Mouse (Mus musculus) embryonic facial prominence, embryonic 14.5 days (tissue): ENCODE measurements at regions not wholly inside any gene's neighbourhood (a gene's known extent, or its start where the extent isn't known, plus 50 kb on each side); places are given as distances from the start of the nearest gene placed in this dataset.

Experiments
- ATAC-seq: fragments of 200-750 bp; cut with Nextera tagmentation; 2 replicates; pipeline ENCODE4 v1.8.0; 2017; ENCODE audit warnings: low read depth, moderate number of reproducible peaks, moderate TSS enrichment
- DNase-seq: peaks from one replicate; pipeline ENCODE4 v3.0.0-alpha.2; 2015; ENCODE audit warnings: low spot score
- H3K27ac ChIP-seq: fragments of 300-500 bp; sonication (generic); replicated peaks from 2 replicates; pipeline ENCODE4 v1.5.1; 2014; ENCODE audit warnings: low read depth, mild to moderate bottlenecking, low read length, moderate library complexity
- H3K27me3 ChIP-seq: fragments of 300-500 bp; sonication (generic); replicated peaks from 2 replicates; pipeline ENCODE4 v1.6.1; 2014; ENCODE audit warnings: low read length; ENCODE audit not compliant: control insufficient read depth, insufficient read depth
- H3K36me3 ChIP-seq: fragments of 300-500 bp; sonication (generic); 2 replicates; pipeline ENCODE4 v1.6.1; 2014; ENCODE audit warnings: low read length, mixed read lengths; ENCODE audit not compliant: control insufficient read depth, insufficient read depth
- H3K4me1 ChIP-seq: fragments of 300-500 bp; sonication (generic); 2 replicates; pipeline ENCODE4 v1.6.1; 2014; ENCODE audit warnings: antibody characterized with exemption, low read length; ENCODE audit not compliant: control insufficient read depth, insufficient read depth
- H3K4me2 ChIP-seq: fragments of 300-500 bp; sonication (generic); 2 replicates; pipeline ENCODE4 v1.6.1; 2014; ENCODE audit warnings: low read depth, mild to moderate bottlenecking, low read length, moderate library complexity, mixed read lengths
- H3K4me3 ChIP-seq: fragments of 300-500 bp; sonication (generic); 2 replicates; pipeline ENCODE4 v1.5.1; 2014; ENCODE audit warnings: low read depth, mild to moderate bottlenecking, low read length
- H3K9ac ChIP-seq: fragments of 300-500 bp; sonication (generic); 2 replicates; pipeline ENCODE4 v1.6.1; 2014; ENCODE audit warnings: low read depth, mild to moderate bottlenecking, low read length, moderate library complexity, mixed read lengths
- H3K9me3 ChIP-seq: fragments of 300-500 bp; sonication (generic); 2 replicates; pipeline ENCODE4 v1.6.1; 2016; ENCODE audit warnings: low read length; ENCODE audit not compliant: control insufficient read depth
- WGBS: fragments of 180-500 bp; shearing (Covaris S2); extraction: QIAGEN DNeasy Blood & Tissue Kit; methylation state at CpG from one replicate; pipeline ENCODE4 v1.1.7; 2014; 5-methylcytosine and 5-hydroxymethylcytosine counted together

- Histone ChIP-seq H3K36me3 (no peaks in the 10 kb centered on the region), H3K9ac (no peak overlapping the region), H3K4me2 (no peak overlapping the region), H3K27ac (no peak overlapping the region), H3K9me3 (0 out of 2 replicates have a peak, but pooled peaks cover 6% of the 10 kb centered on the region), H3K4me1 (no peaks in the 10 kb centered on the region), H3K27me3 (no peaks in the 10 kb centered on the region), H3K4me3 (no peak overlapping the region)
- DNase-seq (no peak), ATAC-seq (no peak)
- 75% methylated on average over 6 of the region's 6 CpGs for WGBS
Measured at GRCm38 (mm10) chr8:80422190-80422589, 71.4 kb upstream of the Gypa start.

DNA sequence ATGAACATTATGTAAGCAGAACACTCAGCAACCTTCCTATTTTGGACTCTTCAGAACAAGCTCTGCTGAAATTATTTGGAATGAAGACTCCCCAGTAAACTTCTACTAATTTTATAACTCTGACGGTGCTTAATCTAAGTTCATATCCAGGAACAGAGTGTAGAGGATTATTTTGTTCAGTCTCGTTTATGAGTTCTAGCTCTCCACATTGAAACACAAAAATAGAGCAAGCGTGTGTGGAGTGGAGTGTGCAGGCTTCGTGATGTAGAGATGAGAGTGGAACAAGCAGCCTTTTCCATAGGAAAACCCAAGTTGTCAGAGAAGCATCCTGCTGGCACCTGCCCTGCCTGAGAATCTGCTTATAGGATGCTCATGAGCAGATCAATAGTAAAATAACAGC lies 77.5 kb upstream of the Gypa start:
- no peaks in the 10 kb centered on the region for H3K27me3 ChIP-seq
- 86% methylated on average over 4 of the region's 4 CpGs for WGBS
- no peak overlapping the region for H3K9ac ChIP-seq
- DNase-seq (no peak), ATAC-seq (no peak)
- H3K4me2 ChIP-seq: no peak overlapping the region
- H3K27ac ChIP-seq: no peak overlapping the region
- H3K4me1 ChIP-seq: no peaks in the 10 kb centered on the region
- no peaks in the 10 kb centered on the region for H3K36me3 ChIP-seq
- no peak overlapping the region for H3K4me3 ChIP-seq
- 0 out of 2 replicates have a peak, but pooled peaks cover 6% of the 10 kb centered on the region for H3K9me3 ChIP-seq

- no peaks in the 10 kb centered on the region for H3K9me3 ChIP-seq
- no peaks in the 10 kb centered on the region for H3K27me3 ChIP-seq
- H3K9ac ChIP-seq: no peak overlapping the region
- WGBS: 68% methylated on average over 2 of the region's 2 CpGs
- no peak overlapping the region for H3K4me2 ChIP-seq
- DNase-seq (no peak), ATAC-seq (no peak)
- H3K27ac ChIP-seq: no peak overlapping the region
- H3K4me1 ChIP-seq: no peaks in the 10 kb centered on the region
- H3K36me3 ChIP-seq: no peaks in the 10 kb centered on the region
- no peak overlapping the region for H3K4me3 ChIP-seq
Measured at GRCm38 (mm10) chr8:80399594-80400207, 93.9 kb upstream of the Gypa start.

DNA sequence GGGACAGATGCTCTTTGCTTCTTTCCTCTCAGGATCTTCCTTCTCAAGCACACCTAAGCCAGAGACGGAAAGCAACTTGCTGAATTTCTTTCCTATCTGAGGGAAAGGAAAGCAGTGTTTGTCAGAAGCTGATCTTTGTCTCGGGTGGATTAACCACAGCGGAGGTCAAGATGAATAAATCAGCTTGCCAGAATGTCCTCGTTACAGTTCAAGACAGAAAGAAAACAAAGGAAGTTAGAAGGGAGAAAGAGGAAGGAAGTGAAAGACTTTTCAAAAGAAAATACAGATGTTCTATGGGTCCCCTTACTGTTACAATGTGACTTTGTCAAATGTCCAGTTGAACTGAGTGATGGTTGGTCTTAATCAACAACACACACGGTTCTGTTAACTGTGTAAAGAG lies 98.6 kb upstream of the Gypa start:
- H3K9ac ChIP-seq: no peak overlapping the region
- no peak for DNase-seq
- H3K4me1 ChIP-seq: no peaks in the 10 kb centered on the region
- H3K27ac ChIP-seq: no peak overlapping the region
- H3K4me3 ChIP-seq: no peak overlapping the region
- WGBS: 47% methylated on average over 5 of the region's 5 CpGs
- no peaks in the 10 kb centered on the region for H3K27me3 ChIP-seq
- no peak overlapping the region for H3K4me2 ChIP-seq
- no peaks in the 10 kb centered on the region for H3K36me3 ChIP-seq
- H3K9me3 ChIP-seq: no peaks in the 10 kb centered on the region
- ATAC-seq: no peak

- H3K27ac ChIP-seq: no peak overlapping the region
- H3K27me3 ChIP-seq: no peaks in the 10 kb centered on the region
- ATAC-seq (no peak), DNase-seq (no peak)
- WGBS: 80% methylated on average over 3 of the region's 3 CpGs
- no peaks in the 10 kb centered on the region for H3K9me3 ChIP-seq
- no peaks in the 10 kb centered on the region for H3K4me1 ChIP-seq
- no peak overlapping the region for H3K9ac ChIP-seq
- no peaks in the 10 kb centered on the region for H3K36me3 ChIP-seq
- H3K4me2 ChIP-seq: no peak overlapping the region
- no peak overlapping the region for H3K4me3 ChIP-seq
Measured at GRCm38 (mm10) chr8:80393111-80393510, 100.5 kb upstream of the Gypa start.

DNA sequence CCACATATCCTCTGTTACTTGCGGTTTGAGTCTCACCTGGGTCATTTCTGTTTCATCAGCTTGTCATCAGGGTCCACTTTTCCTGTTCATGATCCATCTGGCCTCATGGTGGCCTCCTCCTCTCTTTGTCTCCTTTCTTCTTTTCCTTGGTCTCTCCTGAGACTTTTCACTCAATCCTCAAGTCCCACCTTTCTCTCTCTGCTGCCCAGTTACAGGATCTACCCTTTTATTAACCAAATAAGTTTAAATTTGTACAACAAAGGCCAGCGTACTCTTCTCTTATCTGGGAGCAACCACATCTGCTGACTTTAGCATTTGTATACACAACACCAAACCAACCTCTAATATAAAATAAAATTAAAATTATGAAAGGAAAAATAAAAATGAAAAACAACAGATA lies 124.4 kb upstream of the Gypa start:
- ATAC-seq: no peak
- no peaks in the 10 kb centered on the region for H3K4me1 ChIP-seq
- H3K4me3 ChIP-seq: no peak overlapping the region
- DNase-seq: no peak
- H3K9ac ChIP-seq: no peak overlapping the region
- no peak overlapping the region for H3K27ac ChIP-seq
- no peak overlapping the region for H3K4me2 ChIP-seq
- 89% methylated on average over 2 of the region's 2 CpGs for WGBS
- no peaks in the 10 kb centered on the region for H3K27me3 ChIP-seq
- no peaks in the 10 kb centered on the region for H3K36me3 ChIP-seq
- H3K9me3 ChIP-seq: no peaks in the 10 kb centered on the region

DNA sequence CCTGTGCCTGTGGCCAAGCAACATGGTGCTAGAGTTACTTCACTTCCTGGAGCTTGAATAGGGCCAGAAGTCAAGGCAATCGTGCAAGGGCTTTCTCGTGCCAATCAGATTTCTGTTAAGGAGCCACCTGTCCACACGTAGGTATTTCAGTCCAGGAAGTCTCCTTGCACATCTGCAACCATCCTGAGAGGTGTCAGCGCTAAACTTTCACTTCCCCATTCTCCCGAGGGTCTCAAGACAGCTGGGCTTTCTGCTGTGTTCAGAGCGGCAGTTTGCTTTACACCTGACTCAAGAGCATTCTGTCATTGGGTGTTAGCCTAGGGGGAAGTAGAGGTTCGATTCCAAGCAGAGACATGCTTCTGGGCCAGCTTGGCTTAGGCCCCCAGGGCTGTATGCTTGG lies 129.5 kb upstream of the Gypa start:
- Histone ChIP-seq H3K4me2 (no peak overlapping the region), H3K27me3 (no peaks in the 10 kb centered on the region), H3K36me3 (no peaks in the 10 kb centered on the region), H3K4me1 (peaks cover 6% of the 10 kb centered on the region; the same call in 1 of the 2 replicates), H3K9me3 (no peaks in the 10 kb centered on the region), H3K4me3 (no peak overlapping the region), H3K27ac (no peak overlapping the region), H3K9ac (no peak overlapping the region)
- DNase-seq (no peak), ATAC-seq (no peak)
- WGBS: 71% methylated on average over 7 of the region's 7 CpGs

DNA sequence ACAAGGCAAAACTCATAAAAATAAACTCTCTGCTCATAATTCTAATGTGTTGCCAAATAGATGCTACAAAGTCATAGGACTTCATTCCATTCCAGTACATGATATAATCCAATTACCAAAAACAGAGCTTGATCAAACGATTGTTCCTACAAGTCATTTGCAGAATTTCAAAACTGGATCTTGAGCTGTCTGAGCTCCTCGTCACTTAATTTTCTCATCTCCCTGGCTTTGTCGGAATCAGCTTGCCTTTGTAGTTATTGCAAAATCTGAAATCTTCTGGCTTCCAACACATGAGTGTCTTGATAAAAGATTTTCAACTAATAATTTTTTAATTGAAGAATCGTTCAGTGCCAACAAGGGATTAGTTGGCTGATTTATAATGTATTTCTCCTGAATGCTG lies 150.3 kb upstream of the Gypa start:
- Histone ChIP-seq H3K27ac (no peak overlapping the region), H3K27me3 (no peaks in the 10 kb centered on the region), H3K9me3 (no peaks in the 10 kb centered on the region), H3K4me2 (no peak overlapping the region), H3K36me3 (no peaks in the 10 kb centered on the region), H3K9ac (no peak overlapping the region), H3K4me3 (no peak overlapping the region), H3K4me1 (no peaks in the 10 kb centered on the region)
- 87% methylated on average over 4 of the region's 4 CpGs for WGBS
- ATAC-seq (no peak), DNase-seq (no peak)

DNA sequence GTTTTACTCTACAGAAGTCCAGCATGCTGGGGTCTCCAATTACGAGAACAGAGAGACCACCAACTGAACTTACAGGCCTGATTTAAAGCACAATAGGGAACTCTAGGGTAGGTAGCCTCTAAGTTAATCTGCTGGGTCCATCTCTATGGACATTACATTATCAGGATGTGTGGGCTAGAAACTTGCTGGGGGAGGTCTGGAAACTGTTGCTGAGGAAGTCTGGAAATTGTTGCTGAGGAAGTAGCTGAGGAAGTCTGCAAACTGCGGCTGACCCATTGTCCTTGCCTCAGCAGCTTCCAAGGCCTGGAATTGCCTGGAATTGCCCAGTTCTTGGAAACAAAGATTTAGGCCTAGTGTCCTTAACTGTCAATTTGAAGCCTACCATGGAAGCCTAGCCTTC lies 155.7 kb upstream of the Gypa start:
- H3K27me3 ChIP-seq: no peaks in the 10 kb centered on the region
- no peaks in the 10 kb centered on the region for H3K4me1 ChIP-seq
- no peak for ATAC-seq
- DNase-seq: no peak
- H3K27ac ChIP-seq: no peak overlapping the region
- no peak overlapping the region for H3K4me2 ChIP-seq
- 84% methylated on average over 2 of the region's 2 CpGs for whole genome bisulfite sequencing
- no peak overlapping the region for H3K4me3 ChIP-seq
- H3K36me3 ChIP-seq: no peaks in the 10 kb centered on the region
- H3K9ac ChIP-seq: no peak overlapping the region
- H3K9me3 ChIP-seq: no peaks in the 10 kb centered on the region
